In the genomic region with DNA sequence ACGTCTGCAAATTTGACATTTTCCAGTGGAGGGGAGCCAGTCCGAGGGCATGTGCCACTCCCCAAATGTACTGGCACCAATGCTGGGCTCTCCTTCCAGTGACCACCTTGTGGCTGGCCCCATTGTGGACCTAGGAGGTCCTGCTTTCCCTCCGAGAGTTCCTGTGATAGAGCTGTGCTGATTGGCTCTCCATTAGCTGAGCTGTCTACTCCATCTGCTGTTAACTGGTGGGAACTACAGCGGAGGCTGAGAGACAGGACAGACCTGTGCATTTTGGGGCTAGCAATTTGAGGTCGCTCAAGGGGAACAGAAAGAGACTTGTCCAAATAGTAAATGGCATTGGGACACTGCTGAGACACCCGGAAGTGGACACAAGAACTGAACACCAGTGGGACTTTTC, we compare ENCODE assay signal across 9 mouse cellular contexts. TPM values are rescaled to one million over a fixed set of nuclear protein-coding genes. Genes with fewer than 3 reads are reported as not detected.
DNase-seq lines count a peak whose midpoint lies in the region; ATAC-seq and TF ChIP-seq lines count a peak whose summit lies in the region.
"Had no signal": no experiment of that assay in that cellular context is flagged by ENCODE, and none has a peak within 500 bp of the region (broad histone marks: within the 10 kb centered on the region; RNA-seq: fewer than 3 reads in every experiment).

No protein-coding gene starts in this region.

- TF ChIP-seq CTCF in heart, postnatal 0 days (IDR thresholded peaks at IDR 0.05; ENCODE audit: low read depth), result peak; percentile 93
- TF ChIP-seq CTCF in layer of hippocampus, adult 2 months (conservative IDR thresholded peaks at IDR 0.05), result peak; percentile 95

- H3K4me3 ChIP-seq in embryonic facial prominence, embryonic 13.5 days, result no peak overlapping the region
- no peak overlapping the region for H3K4me3 ChIP-seq in heart, postnatal 0 days (ENCODE audit: low read depth, low read length)
- peak overlapping the region; percentile 34; the same call in 1 of the 2 replicates for H3K4me3 ChIP-seq in layer of hippocampus, adult 2 months
- no peak overlapping the region for H3K4me3 ChIP-seq in lung, embryonic 15.5 days
- H3K4me3 ChIP-seq: embryonic facial prominence, embryonic 15.5 days had no signal

- H3K9me3 ChIP-seq in embryonic facial prominence, embryonic 13.5 days, result no peaks in the 10 kb centered on the region
- no peaks in the 10 kb centered on the region for H3K9me3 ChIP-seq in heart, postnatal 0 days (replicated peaks; ENCODE audit: control insufficient read depth, low read length)
- no peaks in the 10 kb centered on the region for H3K9me3 ChIP-seq in lung, embryonic 15.5 days
- H3K9me3 ChIP-seq: embryonic facial prominence, embryonic 15.5 days had no signal

- H3K9ac ChIP-seq in embryonic facial prominence, embryonic 13.5 days, result no peak overlapping the region
- H3K9ac ChIP-seq in heart, postnatal 0 days (replicated peaks; ENCODE audit: low read depth, low read length), result no peak overlapping the region
- no peak overlapping the region for H3K9ac ChIP-seq in lung, embryonic 15.5 days
- H3K9ac ChIP-seq: embryonic facial prominence, embryonic 15.5 days had no signal

- 0 out of 2 replicates have a peak overlapping the region, but pooled peaks have one; percentile 5 for H3K4me2 ChIP-seq in embryonic facial prominence, embryonic 13.5 days
- H3K4me2 ChIP-seq in heart, postnatal 0 days (ENCODE audit: low read depth, low read length), result no peak overlapping the region
- no peak overlapping the region for H3K4me2 ChIP-seq in lung, embryonic 15.5 days
- H3K4me2 ChIP-seq: embryonic facial prominence, embryonic 15.5 days had no signal

- H3K27ac ChIP-seq in embryonic facial prominence, embryonic 13.5 days, result no peak overlapping the region
- H3K27ac ChIP-seq in heart, postnatal 0 days (ENCODE audit: low read depth), result no peak overlapping the region
- no peak overlapping the region for H3K27ac ChIP-seq in layer of hippocampus, adult 2 months
- H3K27ac ChIP-seq in lung, embryonic 15.5 days, result no peak overlapping the region
- H3K27ac ChIP-seq: embryonic facial prominence, embryonic 15.5 days had no signal

- 0 out of 2 replicates have a peak, but pooled peaks have one; percentile 48 for ATAC-seq in embryonic facial prominence, embryonic 13.5 days (ENCODE audit: insufficient number of reproducible peaks, insufficient read depth, low FRiP score, low TSS enrichment, low read depth)
- ATAC-seq in heart, postnatal 0 days (ENCODE audit: insufficient read depth, low read depth), result peak; percentile 71; the same call in 1 of the 2 replicates
- ATAC-seq in lung, embryonic 15.5 days (ENCODE audit: borderline replicate concordance, extremely low read depth, low FRiP score, low TSS enrichment), result peak; percentile 59; the same call in 1 of the 2 replicates

- TF ChIP-seq EP300 in heart, postnatal 0 days (IDR thresholded peaks at IDR 0.05; ENCODE audit: low read depth), result no peak

- H3K4me1 ChIP-seq in embryonic facial prominence, embryonic 13.5 days, result no peaks in the 10 kb centered on the region
- no peaks in the 10 kb centered on the region for H3K4me1 ChIP-seq in heart, postnatal 0 days (ENCODE audit: control insufficient read depth, insufficient read depth)
- no peaks in the 10 kb centered on the region for H3K4me1 ChIP-seq in lung, embryonic 15.5 days
- H3K4me1 ChIP-seq: embryonic facial prominence, embryonic 15.5 days had no signal

- no peaks in the 10 kb centered on the region for H3K27me3 ChIP-seq in embryonic facial prominence, embryonic 13.5 days
- H3K27me3 ChIP-seq in heart, postnatal 0 days (ENCODE audit: control insufficient read depth, insufficient read depth, low read length), result no peaks in the 10 kb centered on the region
- H3K27me3 ChIP-seq in lung, embryonic 15.5 days, result no peaks in the 10 kb centered on the region
- H3K27me3 ChIP-seq: embryonic facial prominence, embryonic 15.5 days had no signal

- peak; percentile 59 for DNase-seq in ES-CJ7 (ENCODE audit: low read depth, low spot score)
- DNase-seq in adrenal gland, postnatal 10 days, result peak; percentile 70
- peak; percentile 63 for DNase-seq in heart, postnatal 0 days (ENCODE audit: low spot score)
- peak; percentile 55 to 72 for DNase-seq in layer of hippocampus, adult 2 months (ENCODE audit: low spot score in 2 of 2)
- DNase-seq in right cerebral cortex, postnatal 25 days, result peak; percentile 46
- no peak for DNase-seq in B cell, adult 2 months

- no peaks in the 10 kb centered on the region for H3K36me3 ChIP-seq in embryonic facial prominence, embryonic 13.5 days
- H3K36me3 ChIP-seq in heart, postnatal 0 days (replicated peaks; ENCODE audit: control insufficient read depth, insufficient read depth, low read length), result no peaks in the 10 kb centered on the region
- no peaks in the 10 kb centered on the region for H3K36me3 ChIP-seq in lung, embryonic 15.5 days
- H3K36me3 ChIP-seq: embryonic facial prominence, embryonic 15.5 days had no signal

- 36% methylated on average over 6 of the region's 6 CpGs for WGBS in embryonic facial prominence, embryonic 13.5 days
- 31% methylated on average over 6 of the region's 6 CpGs for WGBS in heart, postnatal 0 days
- WGBS in lung, embryonic 15.5 days, result 33% methylated on average over 6 of the region's 6 CpGs

RNA-seq across cellular contexts. Expression of a gene that starts 36.6 kb away (rescaled TPM):
- 1 to 10 TPM; 3.6 to 3.8 TPM for total RNA-seq in adrenal gland, postnatal 10 days (2021)
- 0.08 and 0.14 TPM in 2 replicates for polyA plus RNA-seq in embryonic facial prominence, embryonic 13.5 days (2015; fragmentation: Nextera tagmentation; extraction: Ambion mirVana)
- total RNA-seq in heart, postnatal 0 days (2014; rRNA removed; ENCODE audit: low replicate concordance), result 0.57 and 1.0 TPM in 2 replicates
- 0.30 and 0.43 TPM in 2 replicates for polyA plus RNA-seq in heart, postnatal 0 days (2015; fragmentation: Nextera tagmentation; extraction: Ambion mirVana)
- 1 to 10 TPM; 4.4 to 4.7 TPM for total RNA-seq in layer of hippocampus, adult 2 months (2021)
- 0.26 and 0.31 TPM in 2 replicates for polyA plus RNA-seq in lung, embryonic 15.5 days (2015; fragmentation: Nextera tagmentation; extraction: Ambion mirVana)

Comparison
In these comparisons a context has a peak if more than half of its experiments do, and no peak if none do; other contexts are left out.
1. DNase-seq: peak in ES-CJ7 (single experiment), adrenal gland, postnatal 10 days (single experiment), heart, postnatal 0 days (single experiment), layer of hippocampus, adult 2 months (2 of 2) and right cerebral cortex, postnatal 25 days (single experiment); none in B cell, adult 2 months (0 of 2).
2. Peak in every context shown above with its lines, with median percentiles within 50 percentile points of each other: ATAC-seq.